Mouse (Mus musculus): ENCODE data around the gene Mier1. TPM values are rescaled to one million over a fixed set of nuclear protein-coding genes. Genes with fewer than 3 reads are reported as not detected.

Mier1 gene
- polyA plus RNA-seq, 2 experiments, result 13.8 to 20.5 TPM

GRCm38 (mm10) chr4:103200046-103200445 lies 85.9 kb downstream of the Mier1 start:
- 77% methylated on average over 1 of the region's 1 CpGs for WGBS (ENCODE audit: insufficient replicate concordance)
- H3K27ac ChIP-seq, result no peak overlapping the region
- DNase-seq (ENCODE audit: low read depth in 3 of 3, low spot score in 3 of 3), result no peak
- no peak overlapping the region for H3K4me2 ChIP-seq (ENCODE audit: low read depth)
- no peaks in the 10 kb centered on the region for H3K27me3 ChIP-seq (ENCODE audit: control insufficient read depth, insufficient read depth, low read length)
- TF ChIP-seq CTCF (IDR thresholded peaks at IDR 0.05; ENCODE audit: low read depth) (no peak), EP300 (IDR thresholded peaks at IDR 0.05; ENCODE audit: low read depth) (no peak)
- no peak for ATAC-seq (ENCODE audit: insufficient read depth)
- peaks cover 8% of the 10 kb centered on the region for H3K36me3 ChIP-seq (replicated peaks; ENCODE audit: control insufficient read depth, insufficient read depth, low read depth)
- H3K4me1 ChIP-seq (replicated peaks; ENCODE audit: control insufficient read depth in 2 of 2, insufficient read depth in 2 of 2, low read length in 1 of 2), result no peaks in the 10 kb centered on the region
- no peak overlapping the region for H3K4me3 ChIP-seq (ENCODE audit: insufficient read depth in 1 of 2, low read depth in 2 of 2, low read length in 2 of 2)
- no peaks in the 10 kb centered on the region for H3K9me3 ChIP-seq (ENCODE audit: control insufficient read depth, low read length)
- H3K9ac ChIP-seq (replicated peaks), result no peak overlapping the region

- Histone ChIP-seq H3K27ac (no peak overlapping the region), H3K9ac (replicated peaks) (no peak overlapping the region), H3K4me1 (replicated peaks; ENCODE audit: control insufficient read depth in 2 of 2, insufficient read depth in 2 of 2, low read length in 1 of 2) (no peaks in the 10 kb centered on the region), H3K4me3 (ENCODE audit: insufficient read depth in 1 of 2, low read depth in 2 of 2, low read length in 2 of 2) (no peak overlapping the region), H3K27me3 (ENCODE audit: control insufficient read depth, insufficient read depth, low read length) (no peaks in the 10 kb centered on the region), H3K4me2 (ENCODE audit: low read depth) (no peak overlapping the region), H3K36me3 (replicated peaks; ENCODE audit: control insufficient read depth, insufficient read depth, low read depth) (peaks cover 9% of the 10 kb centered on the region), H3K9me3 (ENCODE audit: control insufficient read depth, low read length) (no peaks in the 10 kb centered on the region)
- WGBS (ENCODE audit: insufficient replicate concordance), result 81% methylated on average over 2 of the region's 2 CpGs
- TF ChIP-seq CTCF (IDR thresholded peaks at IDR 0.05; ENCODE audit: low read depth) (no peak), EP300 (IDR thresholded peaks at IDR 0.05; ENCODE audit: low read depth) (no peak)
- no peak for ATAC-seq (ENCODE audit: insufficient read depth)
- no peak for DNase-seq (ENCODE audit: low read depth in 3 of 3, low spot score in 3 of 3)
Measured at GRCm38 (mm10) chr4:103203646-103204045, 89.5 kb downstream of the Mier1 start.

GRCm38 (mm10) chr4:103208553-103208952 lies 94.4 kb downstream of the Mier1 start:
- H3K9ac ChIP-seq (replicated peaks), result no peak overlapping the region
- DNase-seq (ENCODE audit: low read depth in 3 of 3, low spot score in 3 of 3), result no peak
- 63% methylated on average over 1 of the region's 1 CpGs for WGBS (ENCODE audit: insufficient replicate concordance)
- no peak overlapping the region for H3K27ac ChIP-seq
- H3K4me3 ChIP-seq (ENCODE audit: insufficient read depth in 1 of 2, low read depth in 2 of 2, low read length in 2 of 2), result no peak overlapping the region
- ATAC-seq (ENCODE audit: insufficient read depth), result no peak
- H3K4me1 ChIP-seq (replicated peaks; ENCODE audit: control insufficient read depth in 2 of 2, insufficient read depth in 2 of 2, low read length in 1 of 2), result peaks cover 0 to 7% of the 10 kb centered on the region in 2 experiments; a peak in 3 of 4 replicates
- no peaks in the 10 kb centered on the region for H3K9me3 ChIP-seq (ENCODE audit: control insufficient read depth, low read length)
- H3K27me3 ChIP-seq (ENCODE audit: control insufficient read depth, insufficient read depth, low read length), result no peaks in the 10 kb centered on the region
- TF ChIP-seq EP300 (IDR thresholded peaks at IDR 0.05; ENCODE audit: low read depth) (no peak), CTCF (IDR thresholded peaks at IDR 0.05; ENCODE audit: low read depth) (no peak)
- H3K4me2 ChIP-seq (ENCODE audit: low read depth), result no peak overlapping the region
- peaks cover 9% of the 10 kb centered on the region for H3K36me3 ChIP-seq (replicated peaks; ENCODE audit: control insufficient read depth, insufficient read depth, low read depth)

GRCm38 (mm10) chr4:103213859-103214497 lies 99.8 kb downstream of the Mier1 start:
- Histone ChIP-seq H3K9ac (replicated peaks) (peak overlapping the region; percentile 96), H3K4me3 (ENCODE audit: insufficient read depth in 1 of 2, low read depth in 2 of 2, low read length in 2 of 2) (peak overlapping the region; percentile 97 to 99), H3K9me3 (ENCODE audit: control insufficient read depth, low read length) (no peaks in the 10 kb centered on the region), H3K4me1 (replicated peaks; ENCODE audit: control insufficient read depth in 2 of 2, insufficient read depth in 2 of 2, low read length in 1 of 2) (peaks cover 3 to 16% of the 10 kb centered on the region in 2 experiments; a peak in 3 of 4 replicates), H3K27me3 (ENCODE audit: control insufficient read depth, insufficient read depth, low read length) (no peaks in the 10 kb centered on the region), H3K27ac (peak overlapping the region; percentile 51), H3K36me3 (replicated peaks; ENCODE audit: control insufficient read depth, insufficient read depth, low read depth) (no peaks in the 10 kb centered on the region; the same call in none of the 2 replicates), H3K4me2 (ENCODE audit: low read depth) (peak overlapping the region; percentile 78)
- TF ChIP-seq EP300 (IDR thresholded peaks at IDR 0.05; ENCODE audit: low read depth), result no peak
- no peak for TF ChIP-seq CTCF (IDR thresholded peaks at IDR 0.05; ENCODE audit: low read depth)
- no peak for DNase-seq (ENCODE audit: low read depth in 3 of 3, low spot score in 3 of 3)
- no peak; the same call in 1 of the 2 replicates for ATAC-seq (ENCODE audit: insufficient read depth)
- WGBS (ENCODE audit: insufficient replicate concordance), result 5% methylated on average over 30 of the region's 30 CpGs

GRCm38 (mm10) chr4:103214498-103214924 lies 100.3 kb downstream of the Mier1 start:
- H3K9me3 ChIP-seq (ENCODE audit: control insufficient read depth, low read length), result no peaks in the 10 kb centered on the region
- H3K4me3 ChIP-seq (ENCODE audit: insufficient read depth in 1 of 2, low read depth in 2 of 2, low read length in 2 of 2), result peak overlapping the region; percentile 97 to 99
- ATAC-seq (ENCODE audit: insufficient read depth) (peak; percentile 66), DNase-seq (ENCODE audit: low read depth in 3 of 3, low spot score in 3 of 3) (peak in 1 of 3 experiments; percentile 28)
- TF ChIP-seq EP300 (IDR thresholded peaks at IDR 0.05; ENCODE audit: low read depth), result no peak
- TF ChIP-seq CTCF (IDR thresholded peaks at IDR 0.05; ENCODE audit: low read depth), result no peak
- WGBS (ENCODE audit: insufficient replicate concordance), result 0% methylated on average over 48 of the region's 48 CpGs
- no peaks in the 10 kb centered on the region; the same call in 1 of the 2 replicates for H3K36me3 ChIP-seq (replicated peaks; ENCODE audit: control insufficient read depth, insufficient read depth, low read depth)
- H3K27me3 ChIP-seq (ENCODE audit: control insufficient read depth, insufficient read depth, low read length), result no peaks in the 10 kb centered on the region
- peak overlapping the region; percentile 78 for H3K4me2 ChIP-seq (ENCODE audit: low read depth)
- H3K4me1 ChIP-seq (replicated peaks; ENCODE audit: control insufficient read depth in 2 of 2, insufficient read depth in 2 of 2, low read length in 1 of 2), result peaks cover 3 to 16% of the 10 kb centered on the region in 2 experiments; a peak in 3 of 4 replicates
- H3K27ac ChIP-seq, result peak overlapping the region; percentile 51
- peak overlapping the region; percentile 96 for H3K9ac ChIP-seq (replicated peaks)

Other genes with a start within 250 kb of the Mier1 start
- gene Tctex1d1, start 135.8 kb upstream of the Mier1 start, polyA plus RNA-seq (2012; rRNA removed), result 0.17 and 0.21 TPM in 2 replicates
- 0.21 and 0.25 TPM in 2 replicates for gene Tctex1d1, start 135.8 kb upstream of the Mier1 start, polyA plus RNA-seq (2014; fragmentation: Nextera tagmentation; extraction: Ambion mirVana)
- not detected in 2 replicates for gene Insl5, start 87.5 kb upstream of the Mier1 start, polyA plus RNA-seq (2012; rRNA removed)
- not detected in 2 replicates for gene Insl5, start 87.5 kb upstream of the Mier1 start, polyA plus RNA-seq (2014; fragmentation: Nextera tagmentation; extraction: Ambion mirVana)
- 0.38 and 0.61 TPM in 2 replicates for gene Wdr78, start 165 bp downstream of the Mier1 start, polyA plus RNA-seq (2012; rRNA removed)
- gene Wdr78, start 165 bp downstream of the Mier1 start, polyA plus RNA-seq (2014; fragmentation: Nextera tagmentation; extraction: Ambion mirVana), result 0.33 and 0.62 TPM in 2 replicates
- 5.5 and 6.4 TPM in 2 replicates for gene Slc35d1, start 100.8 kb downstream of the Mier1 start, polyA plus RNA-seq (2012; rRNA removed)
- gene Slc35d1, start 100.8 kb downstream of the Mier1 start, polyA plus RNA-seq (2014; fragmentation: Nextera tagmentation; extraction: Ambion mirVana), result 4.4 and 6.5 TPM in 2 replicates
- not detected in 2 replicates for gene 4921539E11Rik, start 176.5 kb downstream of the Mier1 start, polyA plus RNA-seq (2012; rRNA removed)
- not detected in 2 replicates for gene 4921539E11Rik, start 176.5 kb downstream of the Mier1 start, polyA plus RNA-seq (2014; fragmentation: Nextera tagmentation; extraction: Ambion mirVana)
- 5.0 and 6.8 TPM in 2 replicates for gene Oma1, start 199.4 kb downstream of the Mier1 start, polyA plus RNA-seq (2012; rRNA removed)
- gene Oma1, start 199.4 kb downstream of the Mier1 start, polyA plus RNA-seq (2014; fragmentation: Nextera tagmentation; extraction: Ambion mirVana), result 10.3 and 13.4 TPM in 2 replicates